Comparison of ENCODE assay signal across 8 mouse cellular contexts in genomic region chr1:78658441-78659269, GRCm38 (mm10). TPM values are rescaled to one million over a fixed set of nuclear protein-coding genes. Genes with fewer than 3 reads are reported as not detected.
DNase-seq lines count a peak whose midpoint lies in the region; ATAC-seq and TF ChIP-seq lines count a peak whose summit lies in the region.

No protein-coding gene starts in this region.

- TF ChIP-seq POLR2A in bone marrow, adult 2 months (IDR thresholded peaks at IDR 0.05; ENCODE audit: borderline replicate concordance, control insufficient read depth, low read depth, low read length), result no peak

- H3K4me2 ChIP-seq in embryonic facial prominence, embryonic 15.5 days (replicated peaks), result peak overlapping the region; percentile 76
- H3K4me2 ChIP-seq in intestine, postnatal 0 days (replicated peaks; ENCODE audit: low read depth), result peak overlapping the region; percentile 82
- H3K4me2 ChIP-seq in stomach, postnatal 0 days (replicated peaks; ENCODE audit: low read depth), result peak overlapping the region; percentile 85

- WGBS in bone marrow, adult 2 months, result 7% methylated on average over 20 of the region's 20 CpGs
- 1% methylated on average over 20 of the region's 20 CpGs for WGBS in embryonic facial prominence, embryonic 15.5 days
- 2% methylated on average over 20 of the region's 20 CpGs for WGBS in intestine, postnatal 0 days
- 2% methylated on average over 20 of the region's 20 CpGs for WGBS in stomach, postnatal 0 days

- H3K27ac ChIP-seq in bone marrow, adult 2 months (ENCODE audit: control insufficient read depth, insufficient read depth, low read depth, low read length, poor library complexity), result no peak overlapping the region; the same call in 1 of the 2 replicates
- peak overlapping the region; percentile 97 for H3K27ac ChIP-seq in embryonic facial prominence, embryonic 15.5 days (replicated peaks)
- H3K27ac ChIP-seq in intestine, postnatal 0 days (ENCODE audit: low read depth, low read length), result peak overlapping the region; percentile 95
- peak overlapping the region; percentile 95 for H3K27ac ChIP-seq in stomach, postnatal 0 days (replicated peaks)

- TF ChIP-seq CTCF in bone marrow, adult 2 months (IDR thresholded peaks at IDR 0.05; ENCODE audit: control insufficient read depth, insufficient read depth, low read length), result no peak
- no peak for TF ChIP-seq CTCF in intestine, postnatal 0 days (IDR thresholded peaks at IDR 0.05; ENCODE audit: low read depth)
- TF ChIP-seq CTCF in stomach, postnatal 0 days (IDR thresholded peaks at IDR 0.05; ENCODE audit: low read depth), result no peak

- peak overlapping the region; percentile 79 for H3K9ac ChIP-seq in embryonic facial prominence, embryonic 15.5 days
- peak overlapping the region; percentile 98 for H3K9ac ChIP-seq in intestine, postnatal 0 days (ENCODE audit: low read depth, low read length)
- H3K9ac ChIP-seq in stomach, postnatal 0 days (ENCODE audit: low read length), result peak overlapping the region; percentile 93

- no peaks in the 10 kb centered on the region for H3K9me3 ChIP-seq in embryonic facial prominence, embryonic 15.5 days (replicated peaks)
- H3K9me3 ChIP-seq in intestine, postnatal 0 days (ENCODE audit: control insufficient read depth), result no peaks in the 10 kb centered on the region
- no peaks in the 10 kb centered on the region for H3K9me3 ChIP-seq in stomach, postnatal 0 days (ENCODE audit: control insufficient read depth, low read length)

- peak; percentile 7 for DNase-seq in ovary, postnatal 10 days (ENCODE audit: low spot score)
- no peak for DNase-seq in ovary, adult 18-20 months (ENCODE audit: low spot score)
- peak; percentile 6 for DNase-seq in lung, postnatal 10 days
- DNase-seq in stomach, postnatal 0 days (ENCODE audit: low spot score), result peak; percentile 26
- DNase-seq in gastrocnemius, postnatal 10 days, result no peak

- no peak for TF ChIP-seq EP300 in stomach, postnatal 0 days (optimal IDR thresholded peaks at IDR 0.05)

- peak overlapping the region; percentile 71 for H3K4me3 ChIP-seq in bone marrow, adult 2 months (replicated peaks; ENCODE audit: control insufficient read depth, low read depth, low read length)
- H3K4me3 ChIP-seq in embryonic facial prominence, embryonic 15.5 days (replicated peaks), result peak overlapping the region; percentile 70
- H3K4me3 ChIP-seq in intestine, postnatal 0 days (ENCODE audit: low read depth, low read length), result peak overlapping the region; percentile 99
- peak overlapping the region; percentile 98 for H3K4me3 ChIP-seq in stomach, postnatal 0 days (ENCODE audit: low read depth, low read length)

- ATAC-seq in embryonic facial prominence, embryonic 15.5 days (ENCODE audit: insufficient number of reproducible peaks, low FRiP score, low TSS enrichment, low read depth), result no peak
- ATAC-seq in intestine, postnatal 0 days, result no peak
- no peak for ATAC-seq in stomach, postnatal 0 days (ENCODE audit: low FRiP score, low TSS enrichment)

- H3K27me3 ChIP-seq in embryonic facial prominence, embryonic 15.5 days, result no peaks in the 10 kb centered on the region
- no peaks in the 10 kb centered on the region for H3K27me3 ChIP-seq in intestine, postnatal 0 days (replicated peaks; ENCODE audit: control insufficient read depth, insufficient read depth, low read length)
- H3K27me3 ChIP-seq in stomach, postnatal 0 days (ENCODE audit: control insufficient read depth, insufficient read depth, low read length), result no peaks in the 10 kb centered on the region

- no peaks in the 10 kb centered on the region for H3K4me1 ChIP-seq in bone marrow, adult 2 months (ENCODE audit: control insufficient read depth, insufficient read depth, low read length)
- peaks cover 31% of the 10 kb centered on the region for H3K4me1 ChIP-seq in embryonic facial prominence, embryonic 15.5 days
- H3K4me1 ChIP-seq in intestine, postnatal 0 days (replicated peaks; ENCODE audit: control insufficient read depth, insufficient read depth, low read length), result no peaks in the 10 kb centered on the region
- 0 out of 2 replicates have a peak, but pooled peaks cover 3% of the 10 kb centered on the region for H3K4me1 ChIP-seq in stomach, postnatal 0 days (replicated peaks; ENCODE audit: control insufficient read depth, insufficient read depth)

- H3K36me3 ChIP-seq in embryonic facial prominence, embryonic 15.5 days, result no peaks in the 10 kb centered on the region
- H3K36me3 ChIP-seq in intestine, postnatal 0 days (ENCODE audit: control insufficient read depth, insufficient read depth), result no peaks in the 10 kb centered on the region
- no peaks in the 10 kb centered on the region for H3K36me3 ChIP-seq in stomach, postnatal 0 days (ENCODE audit: control insufficient read depth, insufficient read depth, low read length)

RNA-seq across cellular contexts. Expression of gene Utp14b, which starts 0.8 kb away (rescaled TPM):
- 1.8 and 3.8 TPM in 2 replicates for polyA plus RNA-seq in bone marrow, adult 2 months (2011; ENCODE audit: insufficient read depth, insufficient read length, low replicate concordance, missing spikeins)
- polyA plus RNA-seq in embryonic facial prominence, embryonic 15.5 days (2015; fragmentation: Nextera tagmentation; extraction: Ambion mirVana), result 4.0 and 4.1 TPM in 2 replicates
- 5.1 and 5.5 TPM in 2 replicates for polyA plus RNA-seq in intestine, postnatal 0 days (2015; fragmentation: Nextera tagmentation; extraction: Ambion mirVana)
- 1.3 TPM in 2 replicates for polyA plus RNA-seq in stomach, postnatal 0 days (2015; fragmentation: Nextera tagmentation; extraction: Ambion mirVana)
- 1 to 10 TPM; 2.6 to 3.9 TPM for total RNA-seq in gastrocnemius, postnatal 10 days (2021)

RNA-seq across cellular contexts. Expression of gene Acsl3, which starts 1.0 kb away (rescaled TPM):
- 1.5 and 4.2 TPM in 2 replicates for polyA plus RNA-seq in bone marrow, adult 2 months (2011; ENCODE audit: insufficient read depth, insufficient read length, low replicate concordance, missing spikeins)
- 60.6 and 63.6 TPM in 2 replicates for polyA plus RNA-seq in embryonic facial prominence, embryonic 15.5 days (2015; fragmentation: Nextera tagmentation; extraction: Ambion mirVana)
- 75.2 and 76.0 TPM in 2 replicates for polyA plus RNA-seq in intestine, postnatal 0 days (2015; fragmentation: Nextera tagmentation; extraction: Ambion mirVana)
- 36.9 and 37.7 TPM in 2 replicates for polyA plus RNA-seq in stomach, postnatal 0 days (2015; fragmentation: Nextera tagmentation; extraction: Ambion mirVana)
- total RNA-seq in gastrocnemius, postnatal 10 days (2021), result 10 to 100 TPM; 11.3 to 14.1 TPM

Comparison
In these comparisons a context has a peak if more than half of its experiments do, and no peak if none do; other contexts are left out.
1. DNase-seq: peak in ovary, postnatal 10 days (single experiment), lung, postnatal 10 days (single experiment) and stomach, postnatal 0 days (single experiment); none in ovary, adult 18-20 months (single experiment) and gastrocnemius, postnatal 10 days (single experiment).
2. Peak in every context shown above with its lines, with median percentiles within 50 percentile points of each other: H3K4me3 ChIP-seq, H3K4me2 ChIP-seq and H3K9ac ChIP-seq.